Mouse (Mus musculus): ENCODE data around the gene Ddhd1. TPM values are rescaled to one million over a fixed set of nuclear protein-coding genes. Genes with fewer than 3 reads are reported as not detected.

Ddhd1 gene
- polyA plus RNA-seq, 3 experiments from 2014 or later: 10.9 to 20.3 (median 13.7) TPM

GRCm38 (mm10) chr14:45566066-45566937 lies 91.6 kb downstream of the Ddhd1 start:
- no peak for ATAC-seq

GRCm38 (mm10) chr14:45565216-45566065 lies 92.5 kb downstream of the Ddhd1 start:
- ATAC-seq: no peak

DNA sequence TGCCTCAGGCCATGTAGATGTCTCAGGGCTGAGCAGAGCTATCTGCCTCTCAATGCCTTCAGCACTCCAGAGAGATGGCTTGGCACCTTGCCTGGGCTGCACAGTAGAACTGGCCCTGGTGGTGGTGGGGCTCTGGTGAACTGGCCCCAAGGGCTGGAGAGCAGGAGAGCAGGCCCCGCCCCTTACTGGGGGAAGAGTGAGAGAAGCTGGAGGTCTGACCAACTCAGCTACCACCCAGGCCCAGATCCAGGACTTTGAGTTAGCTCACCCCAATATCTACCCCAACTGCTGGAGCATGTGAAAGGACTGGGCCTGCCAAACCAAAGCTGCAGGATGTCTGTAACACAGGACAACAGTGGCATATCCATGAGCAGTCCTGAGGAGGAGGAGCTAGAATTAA lies 94.4 kb downstream of the Ddhd1 start:
- ATAC-seq: no peak

DNA sequence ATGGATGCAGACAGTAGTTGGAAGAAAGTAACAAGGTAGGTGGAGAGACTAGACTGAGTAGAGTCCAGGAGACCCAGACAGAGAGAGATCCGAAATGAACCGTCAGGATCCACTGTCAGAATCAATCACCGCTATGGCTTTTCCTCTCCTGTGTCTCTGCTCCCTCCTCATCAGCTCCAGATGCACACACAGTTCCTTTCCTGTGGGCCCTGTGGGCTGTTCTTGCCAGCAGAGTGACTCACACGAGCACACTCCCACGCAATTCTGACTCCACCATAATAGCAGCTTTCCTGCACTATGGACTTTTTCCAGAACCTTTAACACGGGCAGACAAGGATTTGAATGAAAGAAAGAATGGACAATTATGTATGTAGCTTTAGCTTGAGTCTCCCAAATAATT lies 96.3 kb downstream of the Ddhd1 start:
- no peak for ATAC-seq

- no peak for ATAC-seq
Observed at GRCm38 (mm10) chr14:45559018-45559417, 98.9 kb downstream of the Ddhd1 start.

GRCm38 (mm10) chr14:45554336-45554735 lies 103.6 kb downstream of the Ddhd1 start:
- ATAC-seq: no peak

DNA sequence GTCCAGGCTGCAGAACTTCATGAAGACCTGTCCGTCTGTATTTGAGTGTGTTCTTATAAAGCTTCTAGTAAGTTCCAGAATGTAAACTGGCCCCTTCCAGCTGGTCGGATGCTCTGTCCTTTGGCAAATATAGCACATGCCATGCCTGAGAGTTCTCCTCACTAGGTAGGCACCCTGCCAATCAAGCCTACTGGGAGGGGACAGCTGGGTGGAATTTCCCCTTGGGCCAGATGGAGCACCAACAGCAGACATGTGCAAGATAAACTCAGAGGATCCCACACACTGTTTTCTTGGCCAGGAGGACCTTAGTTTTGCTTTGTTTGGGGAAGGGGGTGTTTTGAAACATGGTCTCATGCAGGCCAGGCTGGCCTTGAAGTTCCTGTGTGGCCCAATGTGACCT lies 104.1 kb downstream of the Ddhd1 start:
- no peak for ATAC-seq

GRCm38 (mm10) chr14:45552431-45552830 lies 105.5 kb downstream of the Ddhd1 start:
- ATAC-seq: no peak

GRCm38 (mm10) chr14:45551121-45551768 lies 106.7 kb downstream of the Ddhd1 start:
- no peak for ATAC-seq

DNA sequence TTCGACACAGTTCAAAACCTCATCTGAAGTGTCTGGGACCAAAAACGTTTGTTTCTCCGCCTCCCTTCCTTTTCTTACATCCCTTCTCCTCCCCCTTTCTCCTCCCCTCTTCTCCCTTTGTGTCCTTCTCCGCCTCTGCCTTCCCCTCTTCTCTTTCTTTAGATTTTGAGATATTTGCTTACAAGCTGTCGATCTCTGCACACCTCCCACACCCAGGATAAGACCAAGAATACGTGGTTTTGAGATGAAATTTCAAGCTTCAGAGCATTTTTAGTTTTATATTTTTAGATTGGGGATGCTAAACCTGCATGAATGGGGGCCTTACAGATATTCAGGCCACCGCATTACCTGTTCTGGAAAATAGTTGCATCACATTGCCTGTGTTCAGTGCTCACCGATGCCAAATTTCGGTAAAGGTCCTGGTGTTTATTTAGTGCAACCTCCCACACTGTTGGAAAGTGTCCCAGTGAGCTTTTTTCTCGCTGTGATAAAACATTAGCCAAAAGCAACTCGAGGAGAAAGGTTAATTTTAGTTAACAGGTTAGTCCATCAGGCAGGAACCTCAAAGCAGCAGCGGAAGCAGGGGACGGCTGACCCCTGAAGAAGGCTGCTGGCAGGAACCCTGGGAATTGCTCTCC lies 107.8 kb downstream of the Ddhd1 start:
- ATAC-seq: no peak

DNA sequence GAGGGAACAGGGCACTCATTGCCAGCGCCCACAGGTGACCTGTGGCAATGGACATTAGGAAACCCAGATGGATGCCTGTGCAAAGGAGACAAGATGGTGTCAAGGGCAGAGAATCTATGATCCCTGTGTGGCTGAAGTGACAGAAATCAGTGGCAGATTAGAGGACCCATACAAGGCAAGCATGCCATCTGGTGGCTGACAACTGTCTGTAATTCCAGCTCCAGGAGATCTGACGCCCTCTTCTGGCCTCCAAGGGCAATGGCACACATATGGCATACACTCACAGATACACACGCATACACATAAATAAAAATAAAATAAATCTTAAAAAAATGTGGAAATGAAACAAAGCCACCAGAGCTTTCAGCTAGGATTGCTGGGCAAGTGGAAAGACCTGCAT lies 109.8 kb downstream of the Ddhd1 start:
- ATAC-seq: no peak

DNA sequence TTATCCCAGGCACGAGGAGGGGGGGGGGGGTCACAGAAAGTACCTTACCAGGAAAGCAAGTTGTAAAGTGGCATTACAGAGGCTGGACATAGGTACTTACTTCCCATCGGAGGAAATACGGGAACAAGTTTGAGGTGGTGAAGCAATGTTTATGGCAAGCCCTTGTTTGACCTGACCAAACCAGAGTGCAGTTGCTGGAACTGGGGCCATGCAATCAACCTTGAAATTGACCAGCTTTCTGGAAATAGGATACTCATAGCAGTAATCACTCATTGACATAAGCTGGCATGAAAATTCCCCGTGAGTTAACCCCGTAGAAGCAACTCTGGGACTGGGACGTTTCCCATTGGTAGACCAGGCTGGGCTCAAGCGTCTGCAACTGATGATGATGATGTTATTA lies 113.0 kb downstream of the Ddhd1 start:
- no peak for ATAC-seq

DNA sequence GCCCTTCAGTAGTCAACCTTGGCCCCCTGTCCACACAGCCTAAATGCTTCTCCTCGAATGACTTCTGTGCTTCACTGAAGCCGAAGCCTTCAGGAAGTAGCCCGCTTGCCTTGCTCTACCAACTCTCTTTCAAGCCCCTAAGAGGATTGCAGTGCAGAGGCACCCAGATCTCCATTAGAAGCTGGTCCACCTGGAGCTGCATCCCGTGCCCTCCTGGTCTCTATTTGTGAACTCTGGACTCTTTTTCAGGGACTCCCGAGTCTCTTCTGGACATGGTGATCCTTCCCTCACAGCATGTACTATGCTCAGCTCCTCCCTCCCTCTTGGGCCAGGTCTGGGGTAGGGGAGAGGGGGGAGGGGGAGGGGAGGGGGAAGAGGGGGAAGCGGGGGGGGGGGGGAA lies 113.9 kb downstream of the Ddhd1 start:
- ATAC-seq: no peak

- ATAC-seq: no peak
Observed at GRCm38 (mm10) chr14:45539659-45540468, 118.1 kb downstream of the Ddhd1 start.

Other genes with a start within 250 kb of the Ddhd1 start
- not detected for gene Fermt2, start 128.0 kb downstream of the Ddhd1 start, polyA plus RNA-seq (2017; shearing (Covaris generic))

Measured in inflammation-experienced regulatory T-cells, adult 6 months (primary cell).